Mouse (Mus musculus) activated CD4-positive, CD25-positive, alpha-beta regulatory T cell, adult 4 months (primary cell): Measurements from ENCODE around the gene Steap2. TPM values are rescaled to one million over a fixed set of nuclear protein-coding genes. Genes with fewer than 3 reads are reported as not detected.

Experiments
- ATAC-seq: one replicate; pipeline ENCODE4 v1.8.0; 2017
- polyA plus RNA-seq, 2 experiments: library from polyadenylated mRNA; unstranded; fragments of 100-300 nt; shearing (Covaris generic); gene quantifications; one replicate each; pipeline ENCODE4 v1.2.1; 2017

The Steap2 gene
- polyA plus RNA-seq, 2 experiments from 2014 or later, result 0.03 TPM; not detected in 1

- no peak for ATAC-seq
Observed at GRCm38 (mm10) chr5:5663655-5664370, 30.6 kb downstream of the Steap2 start, which contains the start of gene Cfap69. Gene Cfap69, minus strand, starts transcription at chr5:5664239.

GRCm38 (mm10) chr5:5663057-5663456, 31.3 kb downstream of the Steap2 start:
- no peak for ATAC-seq

GRCm38 (mm10) chr5:5658680-5659079, 35.7 kb downstream of the Steap2 start:
- no peak for ATAC-seq

GRCm38 (mm10) chr5:5657932-5658331, 36.4 kb downstream of the Steap2 start:
- no peak for ATAC-seq

- no peak for ATAC-seq
Observed at GRCm38 (mm10) chr5:5648817-5649569, 45.4 kb downstream of the Steap2 start.

GRCm38 (mm10) chr5:5646173-5646572, 48.2 kb downstream of the Steap2 start:
- no peak for ATAC-seq

- ATAC-seq, result no peak
Observed at GRCm38 (mm10) chr5:5638496-5638895, 55.9 kb downstream of the Steap2 start.

- no peak for ATAC-seq
Observed at GRCm38 (mm10) chr5:5625491-5625890, 68.9 kb downstream of the Steap2 start.

- no peak for ATAC-seq
Observed at GRCm38 (mm10) chr5:5618329-5618728, 76.0 kb downstream of the Steap2 start.

Other genes with a start within 250 kb of the Steap2 start
- under 1 TPM in 1 of 2 experiments, not detected in 1; 0.77 TPM for gene 1700015F17Rik, start 215.4 kb downstream of the Steap2 start, polyA plus RNA-seq
- gene Cldn12, start 179.6 kb downstream of the Steap2 start, polyA plus RNA-seq, result 1 to 10 TPM; 2.7 to 4.5 TPM
- gene Gtpbp10, start 135.0 kb downstream of the Steap2 start, polyA plus RNA-seq, result 10 to 100 TPM; 14.6 to 17.4 TPM
- not detected for gene Gm8773, start 120.8 kb downstream of the Steap2 start, polyA plus RNA-seq
- not detected for gene Cfap69, start 30.3 kb downstream of the Steap2 start, polyA plus RNA-seq
- not detected for gene Steap1, start 54.7 kb upstream of the Steap2 start, polyA plus RNA-seq